13 mouse cellular contexts compared by ENCODE assay signal in genomic region chr13:56449239-56450030, GRCm38 (mm10). TPM values are rescaled to one million over a fixed set of nuclear protein-coding genes. Genes with fewer than 3 reads are reported as not detected.
A peak's percentile ranks its signal among the peaks of the same experiment; 100 is the strongest.
DNase-seq lines count a peak whose midpoint lies in the region; ATAC-seq lines count a peak whose summit lies in the region.
"Had no signal": no experiment of that assay in that cellular context is flagged by ENCODE, and none has a peak within 500 bp of the region (broad histone marks: within the 10 kb centered on the region; RNA-seq: fewer than 3 reads in every experiment).

No protein-coding gene starts in this region.

- peaks cover 20% of the 10 kb centered on the region for H3K4me1 ChIP-seq in neural tube, embryonic 13.5 days (replicated peaks)
- no peaks in the 10 kb centered on the region for H3K4me1 ChIP-seq in neural tube, embryonic 14.5 days (ENCODE audit: control insufficient read depth, insufficient read depth, low read length)
- H3K4me1 ChIP-seq: liver, embryonic 12.5 days had no signal

- WGBS in neural tube, embryonic 13.5 days = 48% methylated on average over 10 of the region's 10 CpGs
- WGBS in neural tube, embryonic 14.5 days = 53% methylated on average over 10 of the region's 10 CpGs

- peak; percentile 66 for ATAC-seq in neural tube, embryonic 13.5 days (ENCODE audit: low read depth)
- peak; percentile 72; the same call in 1 of the 2 replicates for ATAC-seq in neural tube, embryonic 14.5 days (ENCODE audit: low read depth)
- ATAC-seq: liver, embryonic 12.5 days had no signal

- H3K9me3 ChIP-seq in neural tube, embryonic 13.5 days = no peaks in the 10 kb centered on the region
- no peaks in the 10 kb centered on the region for H3K9me3 ChIP-seq in neural tube, embryonic 14.5 days (ENCODE audit: control insufficient read depth, low read length)
- H3K9me3 ChIP-seq: embryonic facial prominence, embryonic 13.5 days; liver, embryonic 12.5 days had no signal

- H3K9ac ChIP-seq in neural tube, embryonic 13.5 days = no peak overlapping the region
- H3K9ac ChIP-seq in neural tube, embryonic 14.5 days (replicated peaks; ENCODE audit: low read depth, low read length) = no peak overlapping the region
- H3K9ac ChIP-seq: embryonic facial prominence, embryonic 13.5 days; liver, embryonic 12.5 days had no signal

- no peak overlapping the region for H3K4me2 ChIP-seq in neural tube, embryonic 13.5 days
- no peak overlapping the region for H3K4me2 ChIP-seq in neural tube, embryonic 14.5 days (ENCODE audit: low read depth, low read length)
- H3K4me2 ChIP-seq: embryonic facial prominence, embryonic 13.5 days; liver, embryonic 12.5 days had no signal

- DNase-seq in heart, adult 11 months = peak; percentile 37
- no peak for DNase-seq in heart, postnatal 14 days
- no peak for DNase-seq in neural tube, embryonic 10.5 days (ENCODE audit: extremely low spot score, low spot score)
- DNase-seq in cerebellum, postnatal 10 days = peak; percentile 93 to 94
- no peak for DNase-seq in layer of hippocampus, postnatal 36 days
- DNase-seq in heart, postnatal 10 days = no peak
- DNase-seq: gastrocnemius, postnatal 10 days; right cerebral cortex, postnatal 14 days; thymus, postnatal 14 days had no signal

- no peak overlapping the region for H3K4me3 ChIP-seq in neural tube, embryonic 13.5 days
- H3K4me3 ChIP-seq in neural tube, embryonic 14.5 days (ENCODE audit: low read depth, low read length) = no peak overlapping the region
- H3K4me3 ChIP-seq: embryonic facial prominence, embryonic 13.5 days; liver, embryonic 12.5 days had no signal

- no peaks in the 10 kb centered on the region for H3K36me3 ChIP-seq in neural tube, embryonic 13.5 days
- H3K36me3 ChIP-seq in neural tube, embryonic 14.5 days (ENCODE audit: control insufficient read depth, insufficient read depth, low read length) = no peaks in the 10 kb centered on the region
- H3K36me3 ChIP-seq: embryonic facial prominence, embryonic 13.5 days; liver, embryonic 12.5 days had no signal

- no peak overlapping the region for H3K27ac ChIP-seq in neural tube, embryonic 13.5 days (replicated peaks)
- peak overlapping the region; percentile 2; the same call in 1 of the 2 replicates for H3K27ac ChIP-seq in neural tube, embryonic 14.5 days (ENCODE audit: low read depth, low read length)
- H3K27ac ChIP-seq: embryonic facial prominence, embryonic 13.5 days; liver, embryonic 12.5 days had no signal

- peaks cover 3% of the 10 kb centered on the region; the same call in 1 of the 2 replicates for H3K27me3 ChIP-seq in neural tube, embryonic 13.5 days
- no peaks in the 10 kb centered on the region for H3K27me3 ChIP-seq in neural tube, embryonic 14.5 days (ENCODE audit: control insufficient read depth, insufficient read depth, low read length)
- H3K27me3 ChIP-seq: embryonic facial prominence, embryonic 13.5 days had no signal

- intact Hi-C loops in heart, postnatal 14 days (cut with DNase I) = no loop called here
- intact Hi-C loops in heart, postnatal 10 days (cut with DNase I) = no loop called here

RNA-seq across cellular contexts. Expression of gene Slc25a48, which starts 11.3 kb away (rescaled TPM):
- total RNA-seq in heart, postnatal 14 days (2021) = under 1 TPM in 1 of 2 experiments, not detected in 1; 0.07 TPM
- not detected in 2 replicates for polyA plus RNA-seq in neural tube, embryonic 13.5 days (2015; fragmentation: Nextera tagmentation; extraction: Ambion mirVana)
- polyA plus RNA-seq in neural tube, embryonic 14.5 days (2014; fragmentation: Nextera tagmentation; extraction: Ambion mirVana) = not detected in 2 replicates
- total RNA-seq in layer of hippocampus, postnatal 36 days (2021) = under 1 TPM in 1 of 2 experiments, not detected in 1; 0.10 TPM
- total RNA-seq in heart, postnatal 10 days (2021) = under 1 TPM; 0.12 to 0.24 TPM

RNA-seq across cellular contexts. Expression of gene Gm3045, which starts 23.0 kb away (rescaled TPM):
- total RNA-seq in heart, postnatal 14 days (2021) = not detected
- not detected in 2 replicates for polyA plus RNA-seq in neural tube, embryonic 13.5 days (2015; fragmentation: Nextera tagmentation; extraction: Ambion mirVana)
- polyA plus RNA-seq in neural tube, embryonic 14.5 days (2014; fragmentation: Nextera tagmentation; extraction: Ambion mirVana) = not detected in 2 replicates
- total RNA-seq in layer of hippocampus, postnatal 36 days (2021) = not detected
- not detected for total RNA-seq in heart, postnatal 10 days (2021)
- total RNA-seq: gastrocnemius, postnatal 10 days had no signal
- polyA plus RNA-seq: embryonic facial prominence, embryonic 13.5 days; liver, embryonic 12.5 days had no signal

RNA-seq across cellular contexts. Expression of gene Il9, which starts 32.6 kb away (rescaled TPM):
- total RNA-seq in heart, postnatal 14 days (2021) = not detected
- polyA plus RNA-seq in neural tube, embryonic 13.5 days (2015; fragmentation: Nextera tagmentation; extraction: Ambion mirVana) = not detected in 2 replicates
- not detected in 2 replicates for polyA plus RNA-seq in neural tube, embryonic 14.5 days (2014; fragmentation: Nextera tagmentation; extraction: Ambion mirVana)
- not detected for total RNA-seq in layer of hippocampus, postnatal 36 days (2021)
- not detected for total RNA-seq in heart, postnatal 10 days (2021)
- total RNA-seq: gastrocnemius, postnatal 10 days had no signal
- polyA plus RNA-seq: embryonic facial prominence, embryonic 13.5 days; liver, embryonic 12.5 days had no signal

Comparison
In these comparisons a context has a peak if more than half of its experiments do, and no peak if none do; other contexts are left out.
1. DNase-seq: peak in heart, adult 11 months (single experiment) and cerebellum, postnatal 10 days (2 of 2); none in heart, postnatal 14 days (0 of 2), neural tube, embryonic 10.5 days (single experiment), layer of hippocampus, postnatal 36 days (0 of 2) and heart, postnatal 10 days (0 of 2).